Mouse (Mus musculus) forebrain, embryonic 14.5 days (tissue): ENCODE data around the gene Hist2h2aa1. TPM values are rescaled to one million over a fixed set of nuclear protein-coding genes. Genes with fewer than 3 reads are reported as not detected.

ENCODE experiments used
- microRNA-seq: library from miRNA; unstranded; fragments of <30 nt; microRNA quantifications from one replicate; pipeline ENCODE4, GENCODE M21; 2016
- polyA plus RNA-seq: library from polyadenylated mRNA; unstranded; fragments of >200 nt; fragmentation: Nextera tagmentation; extraction: Ambion mirVana; gene quantifications from 2 replicates; pipeline ENCODE4 v1.2.1, GENCODE M21; 2014

The Hist2h2aa1 gene
- polyA plus RNA-seq, 1 experiment from 2014 or later, result 35.7 TPM

Small RNA genes within 50 kb of the gene (microRNA-seq; reads per million reads assigned to microRNA genes)
- gene Gm44492 (not detected), gene Gm47311 (not detected), gene Gm47313 (not detected)

Other genes starting within 250 kb of the Hist2h2aa1 start
- gene Plekho1, start 249.5 kb upstream of the Hist2h2aa1 start, polyA plus RNA-seq, result 67.4 and 75.6 TPM in 2 replicates
- gene Vps45, start 187.0 kb upstream of the Hist2h2aa1 start, polyA plus RNA-seq, result 48.3 and 54.8 TPM in 2 replicates
- 4.0 and 4.4 TPM in 2 replicates for gene Otud7b, start 141.0 kb upstream of the Hist2h2aa1 start, polyA plus RNA-seq
- gene Mtmr11, start 83.5 kb upstream of the Hist2h2aa1 start, polyA plus RNA-seq, result 7.0 and 7.9 TPM in 2 replicates
- 169 and 170 TPM in 2 replicates for gene Sf3b4, start 73.2 kb upstream of the Hist2h2aa1 start, polyA plus RNA-seq
- gene Sv2a, start 64.3 kb upstream of the Hist2h2aa1 start, polyA plus RNA-seq, result 44.4 and 56.2 TPM in 2 replicates
- 80.7 and 96.3 TPM in 2 replicates for gene Bola1, start 25.8 kb upstream of the Hist2h2aa1 start, polyA plus RNA-seq
- gene Hist2h2ab, start 25.6 kb upstream of the Hist2h2aa1 start, polyA plus RNA-seq, result 1.7 TPM in 1 of 2 replicates, not detected in the other
- gene Hist2h2ac, start 24.6 kb upstream of the Hist2h2aa1 start, polyA plus RNA-seq, result 3.4 and 7.5 TPM in 2 replicates
- 11.8 and 12.5 TPM in 2 replicates for gene Hist2h2be, start 24.4 kb upstream of the Hist2h2aa1 start, polyA plus RNA-seq
- gene Hist2h3c2, start 6.4 kb upstream of the Hist2h2aa1 start, polyA plus RNA-seq, result 5.2 and 9.1 TPM in 2 replicates
- gene Hist2h2aa2, start 5.2 kb upstream of the Hist2h2aa1 start, polyA plus RNA-seq, result 58.1 and 74.2 TPM in 2 replicates
- 0.85 TPM in 1 of 2 replicates, not detected in the other for gene Hist2h3c1, start 1.2 kb downstream of the Hist2h2aa1 start, polyA plus RNA-seq
- 3.8 and 8.1 TPM in 2 replicates for gene Hist2h4, start 17.8 kb downstream of the Hist2h2aa1 start, polyA plus RNA-seq
- gene Hist2h3b, start 23.2 kb downstream of the Hist2h2aa1 start, polyA plus RNA-seq, result 42.3 and 52.1 TPM in 2 replicates
- gene Hist2h2bb, start 24.3 kb downstream of the Hist2h2aa1 start, polyA plus RNA-seq, result 10.8 and 17.6 TPM in 2 replicates
- 1.5 and 1.6 TPM in 2 replicates for gene Fcgr1, start 48.5 kb downstream of the Hist2h2aa1 start, polyA plus RNA-seq
- not detected in 2 replicates for gene BC107364, start 206.8 kb downstream of the Hist2h2aa1 start, polyA plus RNA-seq